Mouse (Mus musculus): Measurements from ENCODE around the gene Acaca. TPM values are rescaled to one million over a fixed set of nuclear protein-coding genes. Genes with fewer than 3 reads are reported as not detected.

The Acaca gene
- polyA plus RNA-seq, 1 experiment from 2014 or later: 15.0 TPM

GRCm38 (mm10) chr11:84268068-84268467, 138.6 kb downstream of the Acaca start:
- Histone ChIP-seq H3K4me1 (replicated peaks) (no peaks in the 10 kb centered on the region), H3K27ac (no peak overlapping the region), H3K27me3 (replicated peaks) (no peaks in the 10 kb centered on the region), H3K9ac (no peak overlapping the region), H3K9me3 (no peaks in the 10 kb centered on the region), H3K4me3 (replicated peaks) (no peak overlapping the region), H3K36me3 (peaks cover 18% of the 10 kb centered on the region), H3K4me2 (replicated peaks) (no peak overlapping the region)
- no peak for ATAC-seq

DNA sequence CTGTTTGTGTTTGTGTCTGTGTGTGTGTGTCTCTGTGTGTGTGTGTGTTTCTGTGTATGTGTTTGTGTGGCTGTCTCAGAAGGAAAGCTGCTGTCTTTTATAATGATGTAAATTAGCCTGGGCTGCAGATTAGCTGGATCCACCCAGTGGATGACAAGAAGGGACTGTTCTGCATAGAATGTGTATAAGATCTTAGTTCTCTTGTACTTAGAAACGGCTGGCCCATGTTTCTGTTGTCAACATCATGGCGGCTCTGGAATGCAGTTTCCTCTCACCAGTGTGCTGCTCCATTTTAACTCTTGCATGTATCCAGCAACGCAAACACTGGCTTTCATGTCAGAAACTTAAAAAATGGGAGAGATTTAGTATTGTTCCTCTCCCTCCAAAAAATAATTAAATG, 141.0 kb downstream of the Acaca start:
- Histone ChIP-seq H3K9ac (no peak overlapping the region), H3K9me3 (no peaks in the 10 kb centered on the region), H3K4me2 (replicated peaks) (no peak overlapping the region), H3K4me3 (replicated peaks) (no peak overlapping the region), H3K36me3 (peaks cover 15% of the 10 kb centered on the region), H3K27me3 (replicated peaks) (no peaks in the 10 kb centered on the region), H3K27ac (no peak overlapping the region), H3K4me1 (replicated peaks) (no peaks in the 10 kb centered on the region)
- no peak for ATAC-seq
- 64% methylated on average over 3 of the region's 3 CpGs for WGBS

GRCm38 (mm10) chr11:84271948-84272347, 142.5 kb downstream of the Acaca start:
- no peak overlapping the region for H3K4me3 ChIP-seq (replicated peaks)
- no peaks in the 10 kb centered on the region for H3K9me3 ChIP-seq
- H3K4me2 ChIP-seq (replicated peaks): no peak overlapping the region
- H3K4me1 ChIP-seq (replicated peaks): no peaks in the 10 kb centered on the region
- no peak overlapping the region for H3K27ac ChIP-seq
- no peak overlapping the region for H3K9ac ChIP-seq
- H3K27me3 ChIP-seq (replicated peaks): no peaks in the 10 kb centered on the region
- peaks cover 15% of the 10 kb centered on the region for H3K36me3 ChIP-seq
- 90% methylated on average over 10 of the region's 10 CpGs for WGBS
- ATAC-seq: no peak

DNA sequence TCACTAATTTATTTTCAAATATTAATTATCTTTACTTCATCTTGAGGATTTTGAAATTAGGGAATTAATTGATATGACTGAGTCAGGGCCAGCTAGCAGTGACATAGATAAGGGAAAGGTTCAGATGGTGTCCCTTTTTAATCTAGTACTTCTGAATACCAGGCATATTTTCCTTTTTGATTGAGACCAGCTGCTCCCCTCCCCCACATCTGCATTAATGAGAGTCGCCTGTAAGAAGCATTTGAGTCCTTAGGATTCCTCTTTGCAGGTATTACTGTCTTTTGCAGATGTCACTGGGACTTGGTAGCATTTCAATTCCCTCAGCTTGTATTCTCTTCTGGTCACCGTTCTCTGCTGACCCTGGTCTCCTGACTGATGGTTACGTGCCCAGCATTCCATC, 143.1 kb downstream of the Acaca start:
- H3K27me3 ChIP-seq (replicated peaks): no peaks in the 10 kb centered on the region
- 82% methylated on average over 3 of the region's 3 CpGs for WGBS
- no peak for ATAC-seq
- H3K4me3 ChIP-seq (replicated peaks): no peak overlapping the region
- peaks cover 12% of the 10 kb centered on the region for H3K36me3 ChIP-seq
- H3K4me1 ChIP-seq (replicated peaks): no peaks in the 10 kb centered on the region
- H3K4me2 ChIP-seq (replicated peaks): no peak overlapping the region
- H3K9me3 ChIP-seq: no peaks in the 10 kb centered on the region
- no peak overlapping the region for H3K9ac ChIP-seq
- H3K27ac ChIP-seq: no peak overlapping the region

DNA sequence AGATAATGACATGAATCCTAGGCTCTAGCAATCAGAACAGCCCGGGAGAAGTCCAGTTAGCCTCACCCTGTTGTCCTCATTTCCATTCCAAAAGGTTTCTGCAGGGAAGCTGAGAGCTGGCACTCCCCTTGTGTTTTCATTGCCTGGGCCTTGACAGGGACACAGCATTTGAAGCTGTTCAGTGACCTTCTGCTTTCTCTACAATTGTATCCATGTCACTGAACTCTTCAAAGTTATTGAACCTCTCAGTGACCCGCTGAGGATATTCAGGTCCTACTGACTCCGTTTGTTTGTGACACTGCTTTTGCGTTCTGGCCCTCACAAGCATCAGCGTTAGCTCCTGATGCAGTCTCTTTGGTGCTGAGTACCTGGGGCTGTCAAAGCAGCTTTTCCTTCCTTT, 147.5 kb downstream of the Acaca start:
- H3K9ac ChIP-seq: no peak overlapping the region
- no peaks in the 10 kb centered on the region for H3K4me1 ChIP-seq (replicated peaks)
- H3K4me3 ChIP-seq (replicated peaks): no peak overlapping the region
- peaks cover 3% of the 10 kb centered on the region; the same call in 1 of the 2 replicates for H3K36me3 ChIP-seq
- no peaks in the 10 kb centered on the region for H3K27me3 ChIP-seq (replicated peaks)
- ATAC-seq: no peak
- H3K27ac ChIP-seq: no peak overlapping the region
- WGBS: 86% methylated on average over 5 of the region's 5 CpGs
- H3K4me2 ChIP-seq (replicated peaks): no peak overlapping the region
- H3K9me3 ChIP-seq: no peaks in the 10 kb centered on the region

DNA sequence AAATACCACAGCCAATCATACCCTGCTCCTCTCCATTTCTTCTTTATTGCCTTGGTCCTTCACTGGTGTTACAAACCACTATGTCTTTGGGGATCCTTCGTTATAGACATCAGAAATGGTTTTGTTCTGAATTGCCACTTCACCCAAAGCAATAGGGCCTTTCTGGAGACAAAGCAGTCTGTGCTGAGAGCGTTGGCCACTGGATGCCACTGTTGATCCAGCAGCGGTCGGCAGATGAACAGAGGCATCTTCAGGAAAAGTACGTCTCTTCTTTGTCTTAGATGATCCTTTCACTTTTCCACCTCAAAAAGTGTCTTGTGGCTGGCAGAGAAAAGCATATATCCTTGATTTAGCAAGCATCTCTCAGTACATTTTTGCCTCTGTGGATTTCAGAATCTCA, 151.8 kb downstream of the Acaca start:
- ATAC-seq: no peak

GRCm38 (mm10) chr11:84282944-84283703, 153.7 kb downstream of the Acaca start:
- Histone ChIP-seq H3K36me3 (no peaks in the 10 kb centered on the region; the same call in 1 of the 2 replicates), H3K9me3 (no peaks in the 10 kb centered on the region), H3K27ac (no peak overlapping the region), H3K9ac (no peak overlapping the region), H3K4me1 (replicated peaks) (no peaks in the 10 kb centered on the region), H3K4me2 (replicated peaks) (no peak overlapping the region), H3K4me3 (replicated peaks) (no peak overlapping the region), H3K27me3 (replicated peaks) (no peaks in the 10 kb centered on the region)
- ATAC-seq: no peak
- 87% methylated on average over 7 of the region's 7 CpGs for WGBS

More for the DNA sequence above, 151.8 kb downstream of the Acaca start:
- Histone ChIP-seq H3K4me3 (replicated peaks) (no peak overlapping the region), H3K9me3 (no peaks in the 10 kb centered on the region), H3K27me3 (replicated peaks) (no peaks in the 10 kb centered on the region), H3K9ac (no peak overlapping the region), H3K4me2 (replicated peaks) (no peak overlapping the region), H3K27ac (no peak overlapping the region), H3K36me3 (no peaks in the 10 kb centered on the region; the same call in 1 of the 2 replicates), H3K4me1 (replicated peaks) (no peaks in the 10 kb centered on the region)
- WGBS: 83% methylated on average over 5 of the region's 5 CpGs

DNA sequence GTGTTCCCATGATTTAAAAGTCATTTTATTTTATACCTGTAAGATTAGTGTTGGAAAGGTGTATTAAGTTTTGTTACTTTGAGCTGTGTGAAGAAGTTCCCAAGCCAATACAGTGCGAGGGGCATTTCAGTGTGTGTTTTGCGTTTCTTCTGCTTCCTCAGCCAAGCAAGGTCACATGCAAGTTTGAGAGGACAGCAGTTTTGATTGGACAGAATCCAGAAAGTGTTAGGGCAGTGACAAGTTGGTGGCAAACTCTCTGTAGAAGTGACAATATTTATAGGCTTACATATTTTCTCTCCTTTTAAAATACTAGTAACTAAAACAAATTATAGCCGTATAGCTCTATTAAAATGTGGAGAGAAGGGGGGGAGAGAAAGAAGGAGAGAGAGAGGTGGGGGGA, 161.3 kb downstream of the Acaca start:
- Histone ChIP-seq H3K36me3 (no peaks in the 10 kb centered on the region), H3K9me3 (no peaks in the 10 kb centered on the region), H3K4me3 (replicated peaks) (no peak overlapping the region), H3K4me1 (replicated peaks) (no peaks in the 10 kb centered on the region), H3K27ac (no peak overlapping the region), H3K9ac (no peak overlapping the region), H3K27me3 (replicated peaks) (no peaks in the 10 kb centered on the region), H3K4me2 (replicated peaks) (no peak overlapping the region)
- ATAC-seq: no peak
- 61% methylated on average over 3 of the region's 3 CpGs for WGBS

- 79% methylated on average over 3 of the region's 3 CpGs for WGBS
- H3K27me3 ChIP-seq (replicated peaks): no peaks in the 10 kb centered on the region
- no peak overlapping the region for H3K27ac ChIP-seq
- no peaks in the 10 kb centered on the region for H3K4me1 ChIP-seq (replicated peaks)
- no peak overlapping the region for H3K4me3 ChIP-seq (replicated peaks)
- no peaks in the 10 kb centered on the region for H3K36me3 ChIP-seq
- H3K9ac ChIP-seq: no peak overlapping the region
- no peak for ATAC-seq
- H3K9me3 ChIP-seq: no peaks in the 10 kb centered on the region
- H3K4me2 ChIP-seq (replicated peaks): no peak overlapping the region
Observed at GRCm38 (mm10) chr11:84292532-84292931, 163.1 kb downstream of the Acaca start.

- Histone ChIP-seq H3K36me3 (no peaks in the 10 kb centered on the region), H3K4me1 (replicated peaks) (no peaks in the 10 kb centered on the region), H3K9ac (no peak overlapping the region), H3K27ac (no peak overlapping the region), H3K4me2 (replicated peaks) (no peak overlapping the region), H3K4me3 (replicated peaks) (no peak overlapping the region), H3K27me3 (replicated peaks) (no peaks in the 10 kb centered on the region), H3K9me3 (no peaks in the 10 kb centered on the region)
- no peak for ATAC-seq
- WGBS: 84% methylated on average over 3 of the region's 3 CpGs
Observed at GRCm38 (mm10) chr11:84293288-84293687, 163.8 kb downstream of the Acaca start.

DNA sequence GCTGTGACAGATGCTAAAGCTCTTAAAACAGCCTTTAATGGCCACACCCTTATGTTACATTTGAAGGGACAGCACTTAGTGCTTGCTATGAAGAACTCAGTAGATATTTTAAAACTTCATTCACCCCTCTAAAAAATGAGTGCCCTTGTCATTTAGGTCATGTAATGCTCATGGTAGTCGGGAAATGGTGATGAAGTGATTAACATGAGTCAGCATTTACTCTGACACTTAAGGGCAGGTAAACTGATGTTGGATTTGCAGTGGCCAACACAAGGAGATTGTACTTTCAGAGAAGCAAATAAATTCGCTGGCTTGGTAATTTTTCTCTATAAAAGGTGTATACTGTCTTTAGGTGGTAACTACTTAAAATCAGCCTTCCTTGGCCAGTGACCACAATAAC, 166.9 kb downstream of the Acaca start:
- Histone ChIP-seq H3K4me1 (replicated peaks) (no peaks in the 10 kb centered on the region), H3K36me3 (no peaks in the 10 kb centered on the region), H3K4me2 (replicated peaks) (no peak overlapping the region), H3K9ac (no peak overlapping the region), H3K27me3 (replicated peaks) (no peaks in the 10 kb centered on the region), H3K9me3 (no peaks in the 10 kb centered on the region), H3K4me3 (replicated peaks) (no peak overlapping the region), H3K27ac (no peak overlapping the region)
- ATAC-seq: no peak
- WGBS: 86% methylated on average over 2 of the region's 2 CpGs

DNA sequence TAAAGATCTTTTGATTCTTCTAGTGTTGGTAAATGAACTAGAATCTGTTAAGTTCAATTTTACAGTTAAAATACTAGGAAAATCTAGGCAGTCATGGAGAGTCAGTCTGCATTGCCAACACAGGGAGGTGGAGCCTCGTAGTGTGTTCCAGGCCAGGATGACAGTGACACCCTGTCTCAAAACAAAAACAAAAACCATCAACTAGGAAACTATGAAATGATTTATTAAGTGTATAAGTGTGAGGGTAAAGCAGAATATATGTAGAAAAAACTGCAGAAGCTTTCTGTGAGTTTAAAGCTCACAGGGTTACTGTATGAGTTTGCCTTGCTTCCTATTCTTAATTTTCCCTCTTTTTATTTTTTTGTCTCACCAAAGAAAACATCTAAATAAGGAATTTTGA, 176.0 kb downstream of the Acaca start:
- no peak for ATAC-seq
- H3K27me3 ChIP-seq (replicated peaks): no peaks in the 10 kb centered on the region
- no peaks in the 10 kb centered on the region for H3K9me3 ChIP-seq
- WGBS: 73% methylated on average over 1 of the region's 1 CpGs
- no peak overlapping the region for H3K9ac ChIP-seq
- H3K4me2 ChIP-seq (replicated peaks): no peak overlapping the region
- no peaks in the 10 kb centered on the region for H3K36me3 ChIP-seq
- no peak overlapping the region for H3K27ac ChIP-seq
- no peak overlapping the region for H3K4me3 ChIP-seq (replicated peaks)
- H3K4me1 ChIP-seq (replicated peaks): no peaks in the 10 kb centered on the region

- WGBS: 93% methylated on average over 6 of the region's 6 CpGs
- no peaks in the 10 kb centered on the region for H3K27me3 ChIP-seq (replicated peaks)
- H3K4me1 ChIP-seq (replicated peaks): no peaks in the 10 kb centered on the region
Observed at GRCm38 (mm10) chr11:84306158-84306742, 176.8 kb downstream of the Acaca start.

More at GRCm38 (mm10) chr11:84306158-84306742, 176.8 kb downstream of the Acaca start:
- Histone ChIP-seq H3K27ac (no peak overlapping the region), H3K36me3 (no peaks in the 10 kb centered on the region), H3K9ac (no peak overlapping the region), H3K4me2 (replicated peaks) (no peak overlapping the region), H3K4me3 (replicated peaks) (no peak overlapping the region), H3K9me3 (no peaks in the 10 kb centered on the region)
- no peak for ATAC-seq
